Mouse (Mus musculus): Measurements from ENCODE around the gene Gins2. TPM values are rescaled to one million over a fixed set of nuclear protein-coding genes. Genes with fewer than 3 reads are reported as not detected.

Gins2 gene
- total RNA-seq, 2 experiments from 2014 or later: 2.9 to 4.6 TPM

GRCm38 (mm10) chr8:120567731-120568130, 21.4 kb downstream of the Gins2 start:
- DNase-seq (ENCODE audit: extremely low spot score in 1 of 2, low spot score in 1 of 2): no peak

- no peak for DNase-seq (ENCODE audit: extremely low spot score in 1 of 2, low spot score in 1 of 2)
Measured at GRCm38 (mm10) chr8:120566681-120567080, 22.4 kb downstream of the Gins2 start.

GRCm38 (mm10) chr8:120565151-120565711, 23.9 kb downstream of the Gins2 start:
- no peak for DNase-seq (ENCODE audit: extremely low spot score in 1 of 2, low spot score in 1 of 2)

GRCm38 (mm10) chr8:120563851-120564837, 25.0 kb downstream of the Gins2 start:
- peak in 1 of 2 experiments; percentile 58 for DNase-seq (ENCODE audit: extremely low spot score in 1 of 2, low spot score in 1 of 2)

GRCm38 (mm10) chr8:120563348-120563724, 25.8 kb downstream of the Gins2 start:
- no peak for DNase-seq (ENCODE audit: extremely low spot score in 1 of 2, low spot score in 1 of 2)

- DNase-seq (ENCODE audit: extremely low spot score in 1 of 2, low spot score in 1 of 2): no peak
Measured at GRCm38 (mm10) chr8:120562680-120563347, 26.3 kb downstream of the Gins2 start.

GRCm38 (mm10) chr8:120561539-120562435, 27.3 kb downstream of the Gins2 start:
- peak in 1 of 2 experiments; percentile 69 for DNase-seq (ENCODE audit: extremely low spot score in 1 of 2, low spot score in 1 of 2)

- no peak for DNase-seq (ENCODE audit: extremely low spot score in 1 of 2, low spot score in 1 of 2)
Measured at GRCm38 (mm10) chr8:120560535-120560934, 28.6 kb downstream of the Gins2 start.

GRCm38 (mm10) chr8:120559654-120560053, 29.4 kb downstream of the Gins2 start:
- no peak for DNase-seq (ENCODE audit: extremely low spot score in 1 of 2, low spot score in 1 of 2)

GRCm38 (mm10) chr8:120558162-120558561, 30.9 kb downstream of the Gins2 start:
- no peak for DNase-seq (ENCODE audit: extremely low spot score in 1 of 2, low spot score in 1 of 2)

- peak; percentile 75 to 88 for DNase-seq (ENCODE audit: extremely low spot score in 1 of 2, low spot score in 1 of 2)
Measured at GRCm38 (mm10) chr8:120557170-120557965, 31.7 kb downstream of the Gins2 start.

- no peak for DNase-seq (ENCODE audit: extremely low spot score in 1 of 2, low spot score in 1 of 2)
Measured at GRCm38 (mm10) chr8:120556198-120556892, 32.8 kb downstream of the Gins2 start.

GRCm38 (mm10) chr8:120554466-120555039, 34.6 kb downstream of the Gins2 start:
- DNase-seq (ENCODE audit: extremely low spot score in 1 of 2, low spot score in 1 of 2): no peak

GRCm38 (mm10) chr8:120553441-120554123, 35.5 kb downstream of the Gins2 start:
- DNase-seq (ENCODE audit: extremely low spot score in 1 of 2, low spot score in 1 of 2): no peak

GRCm38 (mm10) chr8:120552509-120552908, 36.6 kb downstream of the Gins2 start:
- no peak for DNase-seq (ENCODE audit: extremely low spot score in 1 of 2, low spot score in 1 of 2)

- no peak for DNase-seq (ENCODE audit: extremely low spot score in 1 of 2, low spot score in 1 of 2)
Measured at GRCm38 (mm10) chr8:120551677-120551980, 37.5 kb downstream of the Gins2 start.

- no peak for DNase-seq (ENCODE audit: extremely low spot score in 1 of 2, low spot score in 1 of 2)
Measured at GRCm38 (mm10) chr8:120550937-120551676, 38.0 kb downstream of the Gins2 start.
